In the genomic region with DNA sequence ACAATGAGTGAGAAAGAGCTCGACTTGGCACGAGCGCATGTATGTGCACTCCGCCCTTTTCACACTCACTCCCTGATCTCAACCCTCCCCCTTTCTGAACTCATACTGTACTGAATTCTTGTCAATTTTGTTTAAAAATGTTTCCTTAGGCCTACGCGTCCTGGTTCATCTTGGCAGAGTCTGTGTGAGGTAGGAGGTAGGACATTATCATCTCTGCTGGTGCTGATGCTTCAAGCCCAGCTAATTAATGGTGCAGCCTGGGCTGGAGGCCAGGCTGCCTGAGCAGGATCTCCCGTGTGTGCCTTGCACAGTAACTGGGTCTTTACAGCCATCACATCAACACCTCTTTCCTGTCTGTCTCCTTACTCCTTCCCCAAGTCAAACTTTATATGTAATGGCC, we compare ENCODE assay signal across 18 mouse cellular contexts. TPM values are rescaled to one million over a fixed set of nuclear protein-coding genes. Genes with fewer than 3 reads are reported as not detected.
A peak's percentile ranks its signal among the peaks of the same experiment; 100 is the strongest.
DNase-seq lines count a peak whose midpoint lies in the region; ATAC-seq and TF ChIP-seq lines count a peak whose summit lies in the region.
"Had no signal": no experiment of that assay in that cellular context is flagged by ENCODE, and none has a peak within 500 bp of the region (broad histone marks: within the 10 kb centered on the region; RNA-seq: fewer than 3 reads in every experiment).

No protein-coding gene starts in this region.

- peak; percentile 43 to 61 for DNase-seq in cerebellum, postnatal 25 days
- DNase-seq in cerebellum, postnatal 4 days (ENCODE audit: low spot score in 2 of 2), result no peak
- peak; percentile 70 for DNase-seq in layer of hippocampus, adult 9-11 months
- DNase-seq in layer of hippocampus, postnatal 10 days (ENCODE audit: low spot score in 2 of 2), result no peak
- no peak for DNase-seq in stomach, postnatal 0 days (ENCODE audit: low spot score)
- DNase-seq: adrenal gland, postnatal 10 days; gastrocnemius, postnatal 36 days; heart, postnatal 14 days; kidney, adult 9 months; kidney, postnatal 4 days; liver, embryonic 13.5 days; thymus, adult 2 months had no signal

- H3K27me3 ChIP-seq in stomach, embryonic 15.5 days (replicated peaks), result no peaks in the 10 kb centered on the region
- no peaks in the 10 kb centered on the region for H3K27me3 ChIP-seq in stomach, postnatal 0 days (ENCODE audit: control insufficient read depth, insufficient read depth, low read length)
- H3K27me3 ChIP-seq in kidney, embryonic 15.5 days, result no peaks in the 10 kb centered on the region
- H3K27me3 ChIP-seq in forebrain, embryonic 16.5 days (replicated peaks; ENCODE audit: control insufficient read depth, insufficient read depth, low read length), result no peaks in the 10 kb centered on the region
- H3K27me3 ChIP-seq: liver, embryonic 13.5 days had no signal

- H3K27ac ChIP-seq in stomach, embryonic 15.5 days, result peak overlapping the region; percentile 7; the same call in 1 of the 2 replicates
- H3K27ac ChIP-seq in stomach, postnatal 0 days (replicated peaks), result no peak overlapping the region
- no peak overlapping the region for H3K27ac ChIP-seq in kidney, embryonic 15.5 days
- no peak overlapping the region for H3K27ac ChIP-seq in forebrain, embryonic 16.5 days (ENCODE audit: low read length)
- H3K27ac ChIP-seq: liver, embryonic 13.5 days; macrophage had no signal

- no peak; the same call in 1 of the 2 replicates for ATAC-seq in stomach, embryonic 15.5 days (ENCODE audit: insufficient read depth, low FRiP score, low read depth)
- ATAC-seq in stomach, postnatal 0 days (ENCODE audit: low FRiP score, low TSS enrichment), result no peak
- ATAC-seq in kidney, embryonic 15.5 days (replicated peaks; ENCODE audit: low FRiP score), result no peak
- no peak for ATAC-seq in forebrain, embryonic 16.5 days

- no peak overlapping the region for H3K4me3 ChIP-seq in stomach, embryonic 15.5 days (replicated peaks)
- no peak overlapping the region for H3K4me3 ChIP-seq in stomach, postnatal 0 days (ENCODE audit: low read depth, low read length)
- no peak overlapping the region for H3K4me3 ChIP-seq in kidney, embryonic 15.5 days (replicated peaks)
- H3K4me3 ChIP-seq in forebrain, embryonic 16.5 days (replicated peaks; ENCODE audit: low read length), result no peak overlapping the region
- H3K4me3 ChIP-seq: liver, embryonic 13.5 days had no signal

- H3K4me2 ChIP-seq in stomach, embryonic 15.5 days, result no peak overlapping the region
- no peak overlapping the region for H3K4me2 ChIP-seq in stomach, postnatal 0 days (replicated peaks; ENCODE audit: low read depth)
- H3K4me2 ChIP-seq in kidney, embryonic 15.5 days, result no peak overlapping the region
- no peak overlapping the region for H3K4me2 ChIP-seq in forebrain, embryonic 16.5 days (ENCODE audit: low read length)
- H3K4me2 ChIP-seq: heart, embryonic 11.5 days; liver, embryonic 13.5 days; midbrain, embryonic 11.5 days had no signal

- no peaks in the 10 kb centered on the region for H3K9me3 ChIP-seq in stomach, embryonic 15.5 days
- H3K9me3 ChIP-seq in stomach, postnatal 0 days (ENCODE audit: control insufficient read depth, low read length), result no peaks in the 10 kb centered on the region
- H3K9me3 ChIP-seq in kidney, embryonic 15.5 days (replicated peaks), result no peaks in the 10 kb centered on the region
- H3K9me3 ChIP-seq in forebrain, embryonic 16.5 days (ENCODE audit: control insufficient read depth, low read length), result no peaks in the 10 kb centered on the region
- H3K9me3 ChIP-seq: liver, embryonic 13.5 days had no signal

- WGBS in stomach, embryonic 15.5 days, result 58% methylated on average over 7 of the region's 7 CpGs
- 50% methylated on average over 7 of the region's 7 CpGs for WGBS in stomach, postnatal 0 days
- 62% methylated on average over 7 of the region's 7 CpGs for WGBS in kidney, embryonic 15.5 days
- 65% methylated on average over 7 of the region's 7 CpGs for WGBS in forebrain, embryonic 16.5 days

- H3K4me1 ChIP-seq in stomach, embryonic 15.5 days, result peaks cover 46% of the 10 kb centered on the region
- H3K4me1 ChIP-seq in stomach, postnatal 0 days (replicated peaks; ENCODE audit: control insufficient read depth, insufficient read depth), result peaks cover 2% of the 10 kb centered on the region; the same call in 1 of the 2 replicates
- H3K4me1 ChIP-seq in kidney, embryonic 15.5 days, result peaks cover 88% of the 10 kb centered on the region
- H3K4me1 ChIP-seq in forebrain, embryonic 16.5 days (replicated peaks; ENCODE audit: control insufficient read depth, insufficient read depth, low read length), result peaks cover 56% of the 10 kb centered on the region

- no peak for TF ChIP-seq CTCF in stomach, postnatal 0 days (IDR thresholded peaks at IDR 0.05; ENCODE audit: low read depth)

- no peaks in the 10 kb centered on the region for H3K36me3 ChIP-seq in stomach, embryonic 15.5 days
- H3K36me3 ChIP-seq in stomach, postnatal 0 days (ENCODE audit: control insufficient read depth, insufficient read depth, low read length), result no peaks in the 10 kb centered on the region
- H3K36me3 ChIP-seq in kidney, embryonic 15.5 days, result no peaks in the 10 kb centered on the region
- H3K36me3 ChIP-seq in forebrain, embryonic 16.5 days (ENCODE audit: control insufficient read depth, insufficient read depth), result no peaks in the 10 kb centered on the region
- H3K36me3 ChIP-seq: liver, embryonic 13.5 days had no signal

- no peak overlapping the region for H3K9ac ChIP-seq in stomach, embryonic 15.5 days
- no peak overlapping the region for H3K9ac ChIP-seq in stomach, postnatal 0 days (ENCODE audit: low read length)
- H3K9ac ChIP-seq in kidney, embryonic 15.5 days, result no peak overlapping the region
- H3K9ac ChIP-seq in forebrain, embryonic 16.5 days (replicated peaks; ENCODE audit: low read depth, low read length), result no peak overlapping the region
- H3K9ac ChIP-seq: liver, embryonic 13.5 days had no signal

- no peak for TF ChIP-seq EP300 in stomach, postnatal 0 days (optimal IDR thresholded peaks at IDR 0.05)

RNA-seq across cellular contexts. Expression of a gene that starts 40.6 kb away (rescaled TPM):
- 10 to 100 TPM; 81.1 to 82.9 TPM for total RNA-seq in layer of hippocampus, postnatal 10 days (2021)
- polyA plus RNA-seq in stomach, embryonic 15.5 days (2015; fragmentation: Nextera tagmentation; extraction: Ambion mirVana), result 46.9 and 49.3 TPM in 2 replicates
- polyA plus RNA-seq in stomach, postnatal 0 days (2015; fragmentation: Nextera tagmentation; extraction: Ambion mirVana), result 27.1 and 31.1 TPM in 2 replicates
- polyA plus RNA-seq in kidney, embryonic 15.5 days (2015; fragmentation: Nextera tagmentation; extraction: Ambion mirVana), result 40.3 and 45.5 TPM in 2 replicates
- 33.2 and 34.9 TPM in 2 replicates for polyA plus RNA-seq in forebrain, embryonic 16.5 days (2015; fragmentation: Nextera tagmentation; extraction: Ambion mirVana)

Comparison
In these comparisons a context has a peak if more than half of its experiments do, and no peak if none do; other contexts are left out.
1. DNase-seq: peak in cerebellum, postnatal 25 days (2 of 2) and layer of hippocampus, adult 9-11 months (single experiment); none in cerebellum, postnatal 4 days (0 of 2), layer of hippocampus, postnatal 10 days (0 of 2) and stomach, postnatal 0 days (single experiment).